Mouse (Mus musculus) hindbrain, embryonic 12.5 days (tissue): Measurements from ENCODE around the gene Abca17. TPM values are rescaled to one million over a fixed set of nuclear protein-coding genes. Genes with fewer than 3 reads are reported as not detected.
A peak's percentile ranks its signal among the peaks of the same experiment; 100 is the strongest.

Experiments used
- ATAC-seq: fragments of 200-750 bp; cut with Nextera tagmentation; 2 replicates; pipeline ENCODE4 v1.8.0; 2017; ENCODE audit warnings: moderate TSS enrichment; ENCODE audit not compliant: low FRiP score
- H3K27ac ChIP-seq: fragments of 300-500 bp; sonication (generic); 2 replicates; pipeline ENCODE4 v1.5.1; 2016; ENCODE audit warnings: mild to moderate bottlenecking
- H3K27me3 ChIP-seq: fragments of 300-500 bp; sonication (generic); 2 replicates; pipeline ENCODE4 v1.6.1; 2016; ENCODE audit warnings: mild to moderate bottlenecking
- H3K36me3 ChIP-seq: fragments of 300-500 bp; sonication (generic); 2 replicates; pipeline ENCODE4 v1.6.1; 2016; ENCODE audit warnings: mild to moderate bottlenecking
- H3K4me1 ChIP-seq: fragments of 300-500 bp; sonication (generic); 2 replicates; pipeline ENCODE4 v1.6.1; 2016
- H3K4me2 ChIP-seq: fragments of 300-500 bp; sonication (generic); replicated peaks from 2 replicates; pipeline ENCODE4 v1.6.1; 2016; ENCODE audit warnings: mild to moderate bottlenecking
- H3K4me3 ChIP-seq: fragments of 300-500 bp; sonication (generic); 2 replicates; pipeline ENCODE4 v1.5.1; 2016; ENCODE audit warnings: mild to moderate bottlenecking
- H3K9ac ChIP-seq: fragments of 300-500 bp; sonication (generic); 2 replicates; pipeline ENCODE4 v1.6.1; 2016; ENCODE audit warnings: mild to moderate bottlenecking, moderate library complexity
- H3K9me3 ChIP-seq: fragments of 300-500 bp; sonication (generic); replicated peaks from 2 replicates; pipeline ENCODE4 v1.6.1; 2016; ENCODE audit warnings: mild to moderate bottlenecking
- WGBS: fragments of 180-500 bp; shearing (Covaris S2); methylation state at CpG from one replicate; pipeline ENCODE4 v1.1.7; 2016; 5-methylcytosine and 5-hydroxymethylcytosine counted together
- polyA plus RNA-seq: library from polyadenylated mRNA; unstranded; fragments of >200 nt; fragmentation: Nextera tagmentation; extraction: Ambion mirVana; gene quantifications from 2 replicates; pipeline ENCODE4 v1.2.1, GENCODE M21; 2016

The Abca17 gene
- polyA plus RNA-seq, result 0.15 and 0.16 TPM in 2 replicates

- Histone ChIP-seq H3K4me3 (peak within 1 kb of the TSS; percentile 86), H3K4me1 (peaks cover 30% of the 10 kb centered on the region), H3K4me2 (peak within 1 kb of the TSS; percentile 90), H3K9me3 (no peaks in the 10 kb centered on the region), H3K27me3 (peaks cover 20% of the 10 kb centered on the region), H3K9ac (peak within 1 kb of the TSS; percentile 85), H3K36me3 (no peaks in the 10 kb centered on the region), H3K27ac (peak within 1 kb of the TSS; percentile 81)
- WGBS, result 5% methylated on average over 42 of the region's 42 CpGs
- peak; percentile 39 for ATAC-seq
Measured at GRCm38 (mm10) chr17:24350926-24351759, at the start of gene Abca17. Gene Abca17 (minus strand): TSS chr17:24351068.

DNA sequence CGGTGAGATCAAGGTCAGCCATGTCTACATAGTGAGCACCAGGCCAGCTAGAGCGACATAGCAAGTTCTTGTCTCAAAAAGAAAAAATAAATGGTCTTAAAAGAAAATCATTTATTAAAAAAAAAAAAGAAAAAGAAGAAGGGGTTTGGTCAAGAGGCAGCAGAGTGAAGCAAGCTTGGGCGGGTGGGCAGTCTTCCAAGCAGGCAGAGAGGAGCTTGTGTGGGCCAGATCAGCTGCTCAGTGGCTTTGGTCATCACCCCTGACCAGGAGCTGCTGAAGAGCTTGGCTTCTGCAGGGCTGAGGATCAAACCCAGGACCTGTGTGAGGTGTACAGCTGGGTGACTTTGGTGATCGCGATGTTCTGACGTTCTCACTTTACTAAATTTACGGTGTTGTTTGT lies 43.6 kb upstream of the Abca17 start:
- ATAC-seq, result no peak

DNA sequence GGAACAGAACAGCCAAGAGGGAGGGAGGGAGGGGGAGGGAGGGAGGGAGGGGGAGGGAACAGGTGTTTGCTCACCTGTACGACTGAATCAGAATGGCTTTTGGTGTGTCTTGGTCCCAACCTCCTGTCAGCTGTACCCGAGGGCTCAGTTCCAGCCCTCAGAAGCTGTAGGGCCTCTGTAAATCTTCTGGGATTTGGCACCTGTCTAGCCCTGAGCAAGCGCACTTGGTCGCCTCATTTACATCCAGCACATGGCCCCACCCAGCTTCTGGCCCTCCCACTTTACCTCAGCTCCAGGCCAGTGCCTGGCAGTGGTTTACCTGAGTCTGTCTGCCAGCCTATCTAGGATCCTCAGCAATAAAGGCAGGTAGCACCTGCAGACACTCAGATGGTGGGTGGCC lies 42.7 kb upstream of the Abca17 start:
- Histone ChIP-seq H3K9ac (no peak overlapping the region), H3K27ac (no peak overlapping the region), H3K27me3 (no peaks in the 10 kb centered on the region), H3K4me1 (no peaks in the 10 kb centered on the region), H3K9me3 (no peaks in the 10 kb centered on the region), H3K4me3 (no peak overlapping the region), H3K36me3 (peaks cover 35% of the 10 kb centered on the region), H3K4me2 (no peak overlapping the region)
- ATAC-seq, result no peak
- 43% methylated on average over 4 of the region's 4 CpGs for WGBS

More for the DNA sequence above, 43.6 kb upstream of the Abca17 start:
- H3K4me2 ChIP-seq, result no peak overlapping the region
- H3K4me3 ChIP-seq, result no peak overlapping the region
- H3K27me3 ChIP-seq, result no peaks in the 10 kb centered on the region
- H3K9ac ChIP-seq, result no peak overlapping the region
- 86% methylated on average over 7 of the region's 7 CpGs for WGBS
- H3K36me3 ChIP-seq, result peaks cover 38% of the 10 kb centered on the region
- H3K9me3 ChIP-seq, result no peaks in the 10 kb centered on the region
- H3K4me1 ChIP-seq, result no peaks in the 10 kb centered on the region
- H3K27ac ChIP-seq, result no peak overlapping the region

- H3K4me3 ChIP-seq, result no peak overlapping the region
- H3K9ac ChIP-seq, result no peak overlapping the region
- H3K4me1 ChIP-seq, result no peaks in the 10 kb centered on the region
- no peak for ATAC-seq
- no peak overlapping the region for H3K27ac ChIP-seq
- H3K9me3 ChIP-seq, result no peaks in the 10 kb centered on the region
- peaks cover 36% of the 10 kb centered on the region for H3K36me3 ChIP-seq
- WGBS, result 73% methylated on average over 8 of the region's 8 CpGs
- H3K4me2 ChIP-seq, result no peak overlapping the region
- no peaks in the 10 kb centered on the region for H3K27me3 ChIP-seq
Measured at GRCm38 (mm10) chr17:24391149-24391548, 40.3 kb upstream of the Abca17 start.

- Histone ChIP-seq H3K9me3 (no peaks in the 10 kb centered on the region), H3K4me2 (no peak overlapping the region), H3K27me3 (no peaks in the 10 kb centered on the region), H3K27ac (no peak overlapping the region), H3K36me3 (peaks cover 44% of the 10 kb centered on the region), H3K9ac (no peak overlapping the region), H3K4me3 (no peak overlapping the region), H3K4me1 (no peaks in the 10 kb centered on the region)
- 4% methylated on average over 2 of the region's 2 CpGs for WGBS
- no peak for ATAC-seq
Measured at GRCm38 (mm10) chr17:24389865-24390264, 39.0 kb upstream of the Abca17 start.

GRCm38 (mm10) chr17:24388711-24389110 lies 37.8 kb upstream of the Abca17 start:
- no peaks in the 10 kb centered on the region for H3K4me1 ChIP-seq
- peaks cover 56% of the 10 kb centered on the region for H3K36me3 ChIP-seq
- ATAC-seq, result no peak

DNA sequence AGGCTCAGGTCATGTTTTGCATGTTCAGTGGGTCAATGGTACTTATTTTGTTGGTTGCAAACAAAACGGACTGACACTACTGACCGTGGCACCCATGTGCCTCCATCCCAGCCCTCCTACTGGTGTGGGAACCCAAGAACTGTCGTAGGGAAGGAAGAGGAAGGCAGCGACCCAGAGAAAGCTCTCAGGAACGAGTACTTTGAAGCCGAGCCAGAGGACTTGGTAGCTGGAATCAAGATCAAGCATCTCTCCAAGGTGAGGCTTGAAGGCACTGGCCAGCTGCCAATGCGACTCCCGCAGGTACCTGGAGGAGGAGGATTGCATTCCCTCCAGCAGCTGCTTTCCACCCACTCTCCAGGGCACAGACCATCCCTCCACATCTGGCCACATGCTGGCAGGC lies 32.9 kb upstream of the Abca17 start:
- WGBS, result 86% methylated on average over 8 of the region's 8 CpGs
- Histone ChIP-seq H3K4me3 (no peak overlapping the region), H3K27me3 (no peaks in the 10 kb centered on the region), H3K27ac (no peak overlapping the region), H3K9me3 (no peaks in the 10 kb centered on the region), H3K36me3 (peaks cover 63% of the 10 kb centered on the region), H3K9ac (no peak overlapping the region), H3K4me2 (no peak overlapping the region), H3K4me1 (no peaks in the 10 kb centered on the region)
- ATAC-seq, result no peak

More at GRCm38 (mm10) chr17:24388711-24389110, 37.8 kb upstream of the Abca17 start:
- 86% methylated on average over 5 of the region's 5 CpGs for WGBS
- Histone ChIP-seq H3K27ac (no peak overlapping the region), H3K4me2 (no peak overlapping the region), H3K9me3 (no peaks in the 10 kb centered on the region), H3K4me3 (no peak overlapping the region), H3K27me3 (no peaks in the 10 kb centered on the region), H3K9ac (no peak overlapping the region)

- Histone ChIP-seq H3K27ac (no peak overlapping the region), H3K27me3 (no peaks in the 10 kb centered on the region), H3K4me3 (no peak overlapping the region), H3K9me3 (no peaks in the 10 kb centered on the region), H3K9ac (no peak overlapping the region), H3K4me1 (no peaks in the 10 kb centered on the region), H3K4me2 (no peak overlapping the region), H3K36me3 (peaks cover 60% of the 10 kb centered on the region)
- ATAC-seq, result no peak
- 99% methylated on average over 2 of the region's 2 CpGs for WGBS
Measured at GRCm38 (mm10) chr17:24378496-24378895, 27.6 kb upstream of the Abca17 start.

GRCm38 (mm10) chr17:24375886-24376285 lies 25.0 kb upstream of the Abca17 start:
- peaks cover 63% of the 10 kb centered on the region for H3K36me3 ChIP-seq
- WGBS, result 92% methylated on average over 6 of the region's 6 CpGs
- H3K4me1 ChIP-seq, result no peaks in the 10 kb centered on the region

DNA sequence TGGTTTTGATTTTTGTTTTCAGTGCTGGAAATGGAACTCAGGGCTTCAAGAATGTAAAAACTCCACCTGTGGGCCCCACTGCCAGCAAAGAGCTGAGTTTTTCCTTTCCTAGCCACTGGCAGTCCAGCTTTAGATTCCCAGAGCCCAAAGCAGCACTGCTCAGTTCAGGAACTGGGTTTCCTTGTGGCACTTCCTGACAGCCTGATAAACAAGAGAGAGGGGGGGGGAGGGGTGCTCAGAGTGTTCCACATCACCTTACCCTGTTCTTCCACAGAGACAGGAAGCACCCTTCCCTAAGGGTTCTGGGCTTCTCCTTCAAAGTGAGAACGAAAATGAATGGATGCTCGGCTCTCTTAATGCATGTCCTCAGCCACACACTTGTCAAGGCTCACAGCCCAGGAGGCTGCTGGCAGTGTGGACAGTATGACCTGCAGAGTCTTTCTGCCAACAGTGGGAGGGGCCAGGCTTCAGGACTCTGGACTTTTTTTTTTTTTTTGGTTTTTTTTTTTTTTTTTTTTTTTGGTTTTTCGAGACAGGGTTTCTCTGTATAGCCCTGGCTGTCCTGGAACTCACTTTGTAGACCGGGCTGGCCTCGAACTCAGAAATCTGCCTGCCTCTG lies 24.3 kb upstream of the Abca17 start:
- Histone ChIP-seq H3K9ac (no peak overlapping the region), H3K27me3 (no peaks in the 10 kb centered on the region), H3K4me1 (no peaks in the 10 kb centered on the region), H3K9me3 (no peaks in the 10 kb centered on the region), H3K4me2 (no peak overlapping the region), H3K4me3 (no peak overlapping the region), H3K27ac (no peak overlapping the region), H3K36me3 (peaks cover 70% of the 10 kb centered on the region)
- ATAC-seq, result no peak
- 83% methylated on average over 4 of the region's 5 CpGs for WGBS

More at GRCm38 (mm10) chr17:24375886-24376285, 25.0 kb upstream of the Abca17 start:
- Histone ChIP-seq H3K27ac (no peak overlapping the region), H3K4me2 (no peak overlapping the region), H3K9ac (no peak overlapping the region), H3K27me3 (no peaks in the 10 kb centered on the region), H3K4me3 (no peak overlapping the region), H3K9me3 (no peaks in the 10 kb centered on the region)
- no peak for ATAC-seq

DNA sequence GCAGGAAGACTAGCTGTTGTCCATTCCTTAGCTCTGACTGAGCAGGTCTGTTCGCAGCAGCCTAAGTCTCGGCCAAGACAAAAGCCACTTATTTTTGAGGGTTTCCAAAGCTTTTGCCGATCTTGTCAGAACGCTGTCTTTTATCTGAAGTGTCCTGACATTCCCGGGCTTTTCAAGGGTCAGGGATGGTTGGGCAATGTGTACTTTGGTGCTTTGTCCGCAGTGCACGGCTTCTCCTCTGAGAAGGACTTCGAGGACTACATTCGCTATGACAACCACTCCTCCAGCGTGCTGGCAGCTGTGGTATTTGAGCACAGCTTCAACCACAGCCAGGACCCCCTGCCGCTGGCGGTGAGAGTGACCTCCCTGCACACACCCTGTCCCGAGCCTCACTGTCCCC lies 15.0 kb upstream of the Abca17 start:
- Histone ChIP-seq H3K4me1 (peaks cover 3% of the 10 kb centered on the region; the same call in 1 of the 2 replicates), H3K9me3 (no peaks in the 10 kb centered on the region), H3K9ac (no peak overlapping the region), H3K4me3 (no peak overlapping the region), H3K4me2 (no peak overlapping the region), H3K27me3 (no peaks in the 10 kb centered on the region), H3K27ac (no peak overlapping the region), H3K36me3 (peaks cover 38% of the 10 kb centered on the region)
- ATAC-seq, result no peak
- 27% methylated on average over 13 of the region's 13 CpGs for WGBS

GRCm38 (mm10) chr17:24364461-24364860 lies 13.6 kb upstream of the Abca17 start:
- Histone ChIP-seq H3K4me1 (peaks cover 3% of the 10 kb centered on the region; the same call in 1 of the 2 replicates), H3K9ac (no peak overlapping the region), H3K4me3 (no peak overlapping the region), H3K9me3 (no peaks in the 10 kb centered on the region), H3K4me2 (no peak overlapping the region), H3K27me3 (no peaks in the 10 kb centered on the region), H3K27ac (no peak overlapping the region), H3K36me3 (peaks cover 30% of the 10 kb centered on the region)
- ATAC-seq, result no peak
- 86% methylated on average over 9 of the region's 9 CpGs for WGBS
